Comparison of ENCODE assay signal across 11 mouse cellular contexts in the genomic region with DNA sequence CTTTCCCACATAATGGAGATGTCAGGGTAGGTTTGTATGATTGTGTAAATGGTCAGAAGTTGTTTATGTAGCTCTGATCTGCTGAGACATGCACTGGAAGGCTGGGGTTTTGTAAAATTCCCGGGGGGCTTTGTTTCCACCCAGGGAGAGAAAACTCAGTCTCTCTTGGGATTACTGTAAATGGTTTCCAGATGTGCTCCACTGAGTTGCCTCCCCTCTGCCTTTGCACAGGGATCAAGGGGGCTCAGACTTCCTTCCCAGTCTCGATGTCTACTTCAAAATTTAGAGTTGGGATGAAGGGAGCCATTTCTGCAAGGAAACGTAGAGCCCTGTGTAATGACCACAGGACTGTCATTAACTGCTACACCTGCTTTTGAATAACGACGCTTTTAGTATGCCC. TPM values are rescaled to one million over a fixed set of nuclear protein-coding genes. Genes with fewer than 3 reads are reported as not detected.
DNase-seq lines count a peak whose midpoint lies in the region; ATAC-seq and TF ChIP-seq lines count a peak whose summit lies in the region.
"Had no signal": no experiment of that assay in that cellular context is flagged by ENCODE, and none has a peak within 500 bp of the region (broad histone marks: within the 10 kb centered on the region; RNA-seq: fewer than 3 reads in every experiment).

No protein-coding gene starts in this region.

- no peak overlapping the region for H3K27ac ChIP-seq in stomach, embryonic 14.5 days (ENCODE audit: low read length)
- H3K27ac ChIP-seq in stomach, postnatal 0 days (replicated peaks), result no peak overlapping the region
- H3K27ac ChIP-seq in limb, embryonic 15.5 days, result no peak overlapping the region

- H3K9ac ChIP-seq in stomach, embryonic 14.5 days (replicated peaks; ENCODE audit: low read depth, low read length), result no peak overlapping the region
- no peak overlapping the region for H3K9ac ChIP-seq in stomach, postnatal 0 days (ENCODE audit: low read length)
- H3K9ac ChIP-seq in limb, embryonic 15.5 days, result no peak overlapping the region

- H3K9me3 ChIP-seq in stomach, embryonic 14.5 days (ENCODE audit: control insufficient read depth, low read depth, low read length), result no peaks in the 10 kb centered on the region
- no peaks in the 10 kb centered on the region for H3K9me3 ChIP-seq in stomach, postnatal 0 days (ENCODE audit: control insufficient read depth, low read length)
- H3K9me3 ChIP-seq in limb, embryonic 15.5 days, result no peaks in the 10 kb centered on the region

- no peaks in the 10 kb centered on the region for H3K36me3 ChIP-seq in stomach, embryonic 14.5 days (ENCODE audit: control insufficient read depth, insufficient read depth, low read length)
- no peaks in the 10 kb centered on the region for H3K36me3 ChIP-seq in stomach, postnatal 0 days (ENCODE audit: control insufficient read depth, insufficient read depth, low read length)
- no peaks in the 10 kb centered on the region for H3K36me3 ChIP-seq in limb, embryonic 15.5 days

- peaks cover 16% of the 10 kb centered on the region for H3K27me3 ChIP-seq in stomach, embryonic 14.5 days (ENCODE audit: control insufficient read depth, insufficient read depth, low read length)
- peaks cover 6% of the 10 kb centered on the region; the same call in 1 of the 2 replicates for H3K27me3 ChIP-seq in stomach, postnatal 0 days (ENCODE audit: control insufficient read depth, insufficient read depth, low read length)
- H3K27me3 ChIP-seq in limb, embryonic 15.5 days, result peaks cover 40% of the 10 kb centered on the region

- TF ChIP-seq CTCF in stomach, postnatal 0 days (IDR thresholded peaks at IDR 0.05; ENCODE audit: low read depth), result no peak

- TF ChIP-seq EP300 in stomach, postnatal 0 days (optimal IDR thresholded peaks at IDR 0.05), result no peak

- H3K4me3 ChIP-seq in stomach, embryonic 14.5 days (ENCODE audit: low read depth, low read length), result no peak overlapping the region
- H3K4me3 ChIP-seq in stomach, postnatal 0 days (ENCODE audit: low read depth, low read length), result no peak overlapping the region
- peak overlapping the region; percentile 38 for H3K4me3 ChIP-seq in limb, embryonic 15.5 days

- 0 out of 2 replicates have a peak, but pooled peaks cover 6% of the 10 kb centered on the region for H3K4me1 ChIP-seq in stomach, embryonic 14.5 days (ENCODE audit: control insufficient read depth, insufficient read depth, low read length)
- H3K4me1 ChIP-seq in stomach, postnatal 0 days (replicated peaks; ENCODE audit: control insufficient read depth, insufficient read depth), result no peaks in the 10 kb centered on the region
- H3K4me1 ChIP-seq in limb, embryonic 15.5 days, result peaks cover 15% of the 10 kb centered on the region; the same call in 1 of the 2 replicates

- no peak for ATAC-seq in cerebellum, adult (ENCODE audit: insufficient number of reproducible peaks, low FRiP score, low TSS enrichment)
- ATAC-seq in stomach, embryonic 14.5 days (ENCODE audit: insufficient number of reproducible peaks, insufficient read depth, low FRiP score, low read depth), result no peak
- no peak for ATAC-seq in stomach, postnatal 0 days (ENCODE audit: low FRiP score, low TSS enrichment)
- ATAC-seq in limb, embryonic 15.5 days (ENCODE audit: insufficient number of reproducible peaks, low FRiP score, low TSS enrichment, low read depth), result no peak

- 22% methylated on average over 5 of the region's 5 CpGs for WGBS in stomach, embryonic 14.5 days
- 21% methylated on average over 5 of the region's 5 CpGs for WGBS in stomach, postnatal 0 days
- WGBS in limb, embryonic 15.5 days, result 6% methylated on average over 5 of the region's 5 CpGs

- peak; percentile 11 to 15 for DNase-seq in cerebellum, postnatal 25 days
- no peak for DNase-seq in stomach, postnatal 0 days (ENCODE audit: low spot score)
- DNase-seq in adrenal gland, adult 2 months, result no peak
- DNase-seq in adrenal gland, adult 18-20 months (ENCODE audit: low spot score in 2 of 2), result no peak
- DNase-seq in kidney, postnatal 14 days, result no peak
- DNase-seq: kidney, postnatal 36 days; lung, adult 18-20 months had no signal

- peak overlapping the region; percentile 66; the same call in 1 of the 2 replicates for H3K4me2 ChIP-seq in stomach, embryonic 14.5 days (replicated peaks; ENCODE audit: low read depth, low read length)
- H3K4me2 ChIP-seq in stomach, postnatal 0 days (replicated peaks; ENCODE audit: low read depth), result no peak overlapping the region
- peak overlapping the region; percentile 67 for H3K4me2 ChIP-seq in limb, embryonic 15.5 days

RNA-seq across cellular contexts. Expression of a gene that starts 0.8 kb away (rescaled TPM):
- polyA plus RNA-seq in stomach, embryonic 14.5 days (2014; fragmentation: Nextera tagmentation; extraction: Ambion mirVana), result 5.2 and 5.5 TPM in 2 replicates
- polyA plus RNA-seq in stomach, postnatal 0 days (2015; fragmentation: Nextera tagmentation; extraction: Ambion mirVana), result 0.72 and 1.0 TPM in 2 replicates
- 3.1 and 3.4 TPM in 2 replicates for polyA plus RNA-seq in limb, embryonic 15.5 days (2015; fragmentation: Nextera tagmentation; extraction: Ambion mirVana)
- under 1 TPM; 0.21 to 0.43 TPM for total RNA-seq in adrenal gland, adult 2 months (2021)
- not detected in 2 replicates for polyA plus RNA-seq in adrenal gland, adult 2 months (2012; rRNA removed)
- total RNA-seq in adrenal gland, adult 18-20 months (2021), result under 1 TPM; 0.22 to 0.43 TPM
- total RNA-seq: gastrocnemius, adult 18-20 months had no signal

Comparison
In these comparisons a context has a peak if more than half of its experiments do, and no peak if none do; other contexts are left out.
1. DNase-seq: peak in cerebellum, postnatal 25 days (2 of 2); none in stomach, postnatal 0 days (single experiment), adrenal gland, adult 2 months (single experiment), adrenal gland, adult 18-20 months (0 of 2) and kidney, postnatal 14 days (single experiment).